Mouse (Mus musculus): Measurements from ENCODE around the gene Batf3. TPM values are rescaled to one million over a fixed set of nuclear protein-coding genes. Genes with fewer than 3 reads are reported as not detected.

Gene Batf3
- polyA plus RNA-seq, 2 experiments = 1.5 to 1.8 TPM

DNA sequence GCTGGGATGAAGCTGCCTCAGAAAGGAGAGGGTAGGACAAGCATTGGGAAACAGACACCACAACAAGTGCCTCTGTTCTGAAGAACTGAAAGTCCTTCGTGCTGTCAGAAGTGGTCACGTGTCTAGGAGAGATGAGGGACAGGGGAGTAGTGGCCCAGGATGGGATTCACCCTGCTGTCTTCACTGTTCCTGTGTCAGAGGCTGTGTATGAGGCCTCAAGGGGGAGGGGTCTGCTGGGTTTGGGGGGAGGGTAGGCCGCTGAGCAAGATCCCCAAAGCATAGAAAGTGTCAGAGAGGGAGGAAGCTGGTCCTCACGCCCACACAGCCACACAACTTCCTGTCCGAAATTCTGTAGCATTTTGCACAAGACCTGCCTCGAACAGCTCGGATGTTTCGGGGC lies 13.5 kb downstream of the Batf3 start:
- no peak for DNase-seq (ENCODE audit: low read depth in 3 of 3, low spot score in 3 of 3)
- 15% methylated on average over 8 of the region's 8 CpGs for WGBS (ENCODE audit: insufficient replicate concordance)
- Histone ChIP-seq H3K4me3 (ENCODE audit: insufficient read depth in 1 of 2, low read depth in 2 of 2, low read length in 2 of 2) (no peak overlapping the region), H3K4me2 (ENCODE audit: low read depth) (no peak overlapping the region), H3K27me3 (ENCODE audit: control insufficient read depth, insufficient read depth, low read length) (no peaks in the 10 kb centered on the region), H3K36me3 (replicated peaks; ENCODE audit: control insufficient read depth, insufficient read depth, low read depth) (no peaks in the 10 kb centered on the region), H3K9me3 (ENCODE audit: control insufficient read depth, low read length) (no peaks in the 10 kb centered on the region), H3K27ac (no peak overlapping the region), H3K4me1 (replicated peaks; ENCODE audit: control insufficient read depth in 2 of 2, insufficient read depth in 2 of 2, low read length in 1 of 2) (peaks cover 0 to 10% of the 10 kb centered on the region in 2 experiments; a peak in 2 of 4 replicates), H3K9ac (replicated peaks) (no peak overlapping the region)
- ATAC-seq (ENCODE audit: insufficient read depth) = no peak
- TF ChIP-seq EP300 (IDR thresholded peaks at IDR 0.05; ENCODE audit: low read depth) = no peak
- TF ChIP-seq CTCF (IDR thresholded peaks at IDR 0.05; ENCODE audit: low read depth) = no peak

DNA sequence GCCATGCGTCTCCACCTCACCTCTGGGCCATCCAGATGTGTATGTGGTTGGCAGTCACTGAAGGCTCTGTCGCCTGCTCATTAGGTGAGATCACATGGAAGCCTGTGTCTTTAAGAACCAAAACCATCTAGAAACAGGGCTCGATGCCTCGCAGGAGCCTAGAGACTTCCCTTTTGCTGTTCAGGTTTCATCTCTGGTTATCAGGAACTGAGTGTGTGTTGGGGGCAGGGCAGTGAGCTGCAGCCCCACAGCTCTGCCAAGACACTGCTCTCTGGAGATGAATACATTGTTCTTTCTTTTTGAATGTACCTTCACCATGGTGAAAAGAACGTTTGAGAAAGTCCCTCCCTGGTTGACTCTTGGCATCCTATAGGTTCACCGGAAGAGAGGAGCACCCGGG lies 17.2 kb downstream of the Batf3 start:
- Histone ChIP-seq H3K4me3 (ENCODE audit: insufficient read depth in 1 of 2, low read depth in 2 of 2, low read length in 2 of 2) (no peak overlapping the region), H3K27ac (no peak overlapping the region), H3K9ac (replicated peaks) (no peak overlapping the region), H3K36me3 (replicated peaks; ENCODE audit: control insufficient read depth, insufficient read depth, low read depth) (no peaks in the 10 kb centered on the region), H3K4me2 (ENCODE audit: low read depth) (no peak overlapping the region), H3K27me3 (ENCODE audit: control insufficient read depth, insufficient read depth, low read length) (no peaks in the 10 kb centered on the region), H3K4me1 (replicated peaks; ENCODE audit: control insufficient read depth in 2 of 2, insufficient read depth in 2 of 2, low read length in 1 of 2) (peaks cover 0 to 13% of the 10 kb centered on the region in 2 experiments; a peak in 2 of 4 replicates), H3K9me3 (ENCODE audit: control insufficient read depth, low read length) (no peaks in the 10 kb centered on the region)
- TF ChIP-seq CTCF (IDR thresholded peaks at IDR 0.05; ENCODE audit: low read depth) = no peak
- no peak for TF ChIP-seq EP300 (IDR thresholded peaks at IDR 0.05; ENCODE audit: low read depth)
- no peak for ATAC-seq (ENCODE audit: insufficient read depth)
- no peak for DNase-seq (ENCODE audit: low read depth in 3 of 3, low spot score in 3 of 3)
- 41% methylated on average over 7 of the region's 7 CpGs for WGBS (ENCODE audit: insufficient replicate concordance)

GRCm38 (mm10) chr1:191115514-191116238 lies 18.0 kb downstream of the Batf3 start:
- peaks cover 0 to 13% of the 10 kb centered on the region in 2 experiments; a peak in 2 of 4 replicates for H3K4me1 ChIP-seq (replicated peaks; ENCODE audit: control insufficient read depth in 2 of 2, insufficient read depth in 2 of 2, low read length in 1 of 2)
- 54% methylated on average over 11 of the region's 11 CpGs for WGBS (ENCODE audit: insufficient replicate concordance)
- H3K4me3 ChIP-seq (ENCODE audit: insufficient read depth in 1 of 2, low read depth in 2 of 2, low read length in 2 of 2) = no peak overlapping the region
- ATAC-seq (ENCODE audit: insufficient read depth) (no peak), DNase-seq (ENCODE audit: low read depth in 3 of 3, low spot score in 3 of 3) (no peak)
- no peak overlapping the region for H3K27ac ChIP-seq
- no peaks in the 10 kb centered on the region for H3K27me3 ChIP-seq (ENCODE audit: control insufficient read depth, insufficient read depth, low read length)
- H3K4me2 ChIP-seq (ENCODE audit: low read depth) = no peak overlapping the region
- H3K9ac ChIP-seq (replicated peaks) = no peak overlapping the region
- no peak for TF ChIP-seq CTCF (IDR thresholded peaks at IDR 0.05; ENCODE audit: low read depth)
- TF ChIP-seq EP300 (IDR thresholded peaks at IDR 0.05; ENCODE audit: low read depth) = no peak
- no peaks in the 10 kb centered on the region for H3K36me3 ChIP-seq (replicated peaks; ENCODE audit: control insufficient read depth, insufficient read depth, low read depth)
- no peaks in the 10 kb centered on the region for H3K9me3 ChIP-seq (ENCODE audit: control insufficient read depth, low read length)

DNA sequence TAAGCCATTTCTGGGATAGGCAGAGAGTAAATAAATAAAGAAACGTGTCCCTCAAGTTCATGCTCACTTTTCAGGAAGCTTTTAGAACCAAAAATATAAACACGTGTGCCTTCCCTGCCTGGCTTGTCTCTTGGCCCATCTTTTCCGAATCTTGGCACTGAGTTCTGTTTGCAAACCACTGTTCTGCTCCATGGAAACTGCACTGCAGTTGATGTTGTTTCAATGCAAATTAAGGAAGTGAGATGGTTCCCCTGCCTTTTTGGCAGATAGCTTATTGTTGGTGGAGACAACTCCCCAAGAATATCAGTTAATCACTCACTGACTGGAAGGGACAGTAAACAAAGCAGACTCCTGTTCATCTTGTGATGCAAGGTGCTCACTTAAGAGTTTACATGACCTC lies 25.1 kb downstream of the Batf3 start:
- Histone ChIP-seq H3K9me3 (ENCODE audit: control insufficient read depth, low read length) (no peaks in the 10 kb centered on the region), H3K27me3 (ENCODE audit: control insufficient read depth, insufficient read depth, low read length) (no peaks in the 10 kb centered on the region), H3K4me2 (ENCODE audit: low read depth) (no peak overlapping the region), H3K27ac (no peak overlapping the region), H3K4me1 (replicated peaks; ENCODE audit: control insufficient read depth in 2 of 2, insufficient read depth in 2 of 2, low read length in 1 of 2) (peaks cover 0 to 4% of the 10 kb centered on the region in 2 experiments; a peak in 2 of 4 replicates), H3K36me3 (replicated peaks; ENCODE audit: control insufficient read depth, insufficient read depth, low read depth) (no peaks in the 10 kb centered on the region), H3K9ac (replicated peaks) (no peak overlapping the region), H3K4me3 (ENCODE audit: insufficient read depth in 1 of 2, low read depth in 2 of 2, low read length in 2 of 2) (no peak overlapping the region)
- WGBS (ENCODE audit: insufficient replicate concordance) = 50% methylated on average over 3 of the region's 3 CpGs
- no peak for ATAC-seq (ENCODE audit: insufficient read depth)
- no peak for DNase-seq (ENCODE audit: low read depth in 3 of 3, low spot score in 3 of 3)
- TF ChIP-seq EP300 (IDR thresholded peaks at IDR 0.05; ENCODE audit: low read depth) (no peak), CTCF (IDR thresholded peaks at IDR 0.05; ENCODE audit: low read depth) (no peak)

DNA sequence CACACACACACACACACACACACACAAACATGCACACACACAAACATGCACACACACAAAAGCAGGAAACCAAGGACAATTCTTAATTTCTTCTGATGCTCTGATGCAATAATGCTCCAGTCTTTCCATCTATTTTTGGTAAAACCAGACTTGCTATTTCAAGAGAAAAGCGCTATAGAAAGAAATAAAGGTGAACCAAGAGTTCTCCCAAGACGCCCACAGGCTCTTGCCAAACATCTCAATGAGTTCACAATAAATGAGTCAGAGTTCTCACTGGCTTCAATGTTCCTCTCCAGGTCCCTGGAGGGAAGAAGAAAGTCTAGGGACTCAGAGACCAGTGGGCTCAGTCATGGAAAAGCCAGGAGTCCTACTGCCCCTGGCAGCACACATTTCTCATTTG lies 26.0 kb downstream of the Batf3 start:
- DNase-seq (ENCODE audit: low read depth in 3 of 3, low spot score in 3 of 3) = no peak
- H3K27me3 ChIP-seq (ENCODE audit: control insufficient read depth, insufficient read depth, low read length) = no peaks in the 10 kb centered on the region
- no peaks in the 10 kb centered on the region for H3K9me3 ChIP-seq (ENCODE audit: control insufficient read depth, low read length)
- peaks cover 0 to 2% of the 10 kb centered on the region in 2 experiments; a peak in 2 of 4 replicates for H3K4me1 ChIP-seq (replicated peaks; ENCODE audit: control insufficient read depth in 2 of 2, insufficient read depth in 2 of 2, low read length in 1 of 2)
- no peak for ATAC-seq (ENCODE audit: insufficient read depth)
- no peak overlapping the region for H3K9ac ChIP-seq (replicated peaks)
- H3K4me3 ChIP-seq (ENCODE audit: insufficient read depth in 1 of 2, low read depth in 2 of 2, low read length in 2 of 2) = no peak overlapping the region
- 45% methylated on average over 2 of the region's 2 CpGs for WGBS (ENCODE audit: insufficient replicate concordance)
- no peaks in the 10 kb centered on the region for H3K36me3 ChIP-seq (replicated peaks; ENCODE audit: control insufficient read depth, insufficient read depth, low read depth)
- TF ChIP-seq CTCF (IDR thresholded peaks at IDR 0.05; ENCODE audit: low read depth) (no peak), EP300 (IDR thresholded peaks at IDR 0.05; ENCODE audit: low read depth) (no peak)
- H3K27ac ChIP-seq = no peak overlapping the region
- no peak overlapping the region for H3K4me2 ChIP-seq (ENCODE audit: low read depth)

Data from liver, embryonic 14.5 days (tissue).